Mouse (Mus musculus) 3134 (cell line): ENCODE results near the gene Efcab9.
A peak's percentile ranks its signal among the peaks of the same experiment; 100 is the strongest.

Experiments used
- DNase-seq: peaks from one replicate; pipeline ENCODE4 v3.0.0-alpha.2; 2011; ENCODE audit warnings: low spot score; ENCODE audit not compliant: insufficient read length; ENCODE audit errors: extremely low read depth

Efcab9 gene

GRCm38 (mm10) chr11:32531871-32532764 lies at the start of gene Efcab9:
Gene Efcab9, minus strand, starts transcription at chr11:32532081.
- no peak for DNase-seq

GRCm38 (mm10) chr11:32581031-32581430 lies 49.1 kb upstream of the Efcab9 start:
- DNase-seq = no peak

- DNase-seq = no peak
Observed at GRCm38 (mm10) chr11:32580305-32580947, 48.5 kb upstream of the Efcab9 start.

- DNase-seq = no peak
Observed at GRCm38 (mm10) chr11:32576760-32577050, 44.8 kb upstream of the Efcab9 start.

GRCm38 (mm10) chr11:32575964-32576759 lies 44.3 kb upstream of the Efcab9 start:
- DNase-seq = no peak

- DNase-seq = no peak
Observed at GRCm38 (mm10) chr11:32573669-32574068, 41.8 kb upstream of the Efcab9 start.

GRCm38 (mm10) chr11:32571103-32571502 lies 39.2 kb upstream of the Efcab9 start:
- DNase-seq = peak; percentile 51

- DNase-seq = no peak
Observed at GRCm38 (mm10) chr11:32568637-32569293, 36.9 kb upstream of the Efcab9 start.

GRCm38 (mm10) chr11:32568060-32568459 lies 36.2 kb upstream of the Efcab9 start:
- DNase-seq = no peak

GRCm38 (mm10) chr11:32567000-32567855 lies 35.3 kb upstream of the Efcab9 start:
- DNase-seq = no peak

GRCm38 (mm10) chr11:32566184-32566583 lies 34.3 kb upstream of the Efcab9 start:
- DNase-seq = no peak

GRCm38 (mm10) chr11:32565088-32565487 lies 33.2 kb upstream of the Efcab9 start:
- DNase-seq = peak; percentile 65

- peak; percentile 44 for DNase-seq
Observed at GRCm38 (mm10) chr11:32564629-32565028, 32.7 kb upstream of the Efcab9 start.

- no peak for DNase-seq
Observed at GRCm38 (mm10) chr11:32563660-32564059, 31.8 kb upstream of the Efcab9 start.

GRCm38 (mm10) chr11:32562706-32563105 lies 30.8 kb upstream of the Efcab9 start:
- no peak for DNase-seq

- no peak for DNase-seq
Observed at GRCm38 (mm10) chr11:32561465-32562355, 29.8 kb upstream of the Efcab9 start.

GRCm38 (mm10) chr11:32560015-32560770 lies 28.3 kb upstream of the Efcab9 start:
- DNase-seq = no peak

- no peak for DNase-seq
Observed at GRCm38 (mm10) chr11:32558677-32559076, 26.8 kb upstream of the Efcab9 start.
